Mouse (Mus musculus) kidney, postnatal 0 days (tissue): ENCODE data around the gene Sipa1l1. TPM values are rescaled to one million over a fixed set of nuclear protein-coding genes. Genes with fewer than 3 reads are reported as not detected.
A peak's percentile ranks its signal among the peaks of the same experiment; 100 is the strongest.

Experiments used
- ATAC-seq: fragments of 200-750 bp; cut with Nextera tagmentation; replicated peaks from 2 replicates; pipeline ENCODE4 v1.8.0; 2017; ENCODE audit warnings: low read depth, moderate number of reproducible peaks, moderate TSS enrichment, moderate library complexity; ENCODE audit not compliant: low FRiP score
- DNase-seq: peaks from one replicate; pipeline ENCODE4 v3.0.0-alpha.2; 2016; ENCODE audit warnings: low spot score
- H3K27ac ChIP-seq: fragments of 300-500 bp; sonication (generic); 2 replicates; pipeline ENCODE4 v1.5.1; 2014; ENCODE audit warnings: mild to moderate bottlenecking
- H3K27me3 ChIP-seq: fragments of 300-500 bp; sonication (generic); 2 replicates; pipeline ENCODE4 v1.6.1; 2014; ENCODE audit warnings: low read length, mixed read lengths; ENCODE audit not compliant: insufficient read depth
- H3K36me3 ChIP-seq: fragments of 300-500 bp; sonication (generic); 2 replicates; pipeline ENCODE4 v1.6.1; 2014; ENCODE audit warnings: low read length, mixed read lengths; ENCODE audit not compliant: insufficient read depth
- H3K4me1 ChIP-seq: fragments of 300-500 bp; sonication (generic); replicated peaks from 2 replicates; pipeline ENCODE4 v1.6.1; 2014; ENCODE audit warnings: antibody characterized with exemption, low read length, mixed read lengths; ENCODE audit not compliant: insufficient read depth
- H3K4me2 ChIP-seq: fragments of 300-500 bp; sonication (generic); 2 replicates; pipeline ENCODE4 v1.6.1; 2014; ENCODE audit warnings: mild to moderate bottlenecking, low read length, moderate library complexity, mixed read lengths
- H3K4me3 ChIP-seq: fragments of 300-500 bp; sonication (generic); replicated peaks from 2 replicates; pipeline ENCODE4 v1.5.1; 2014; ENCODE audit warnings: low read depth, low read length
- H3K9ac ChIP-seq: fragments of 300-500 bp; sonication (generic); 2 replicates; pipeline ENCODE4 v1.6.1; 2014; ENCODE audit warnings: low read depth, low read length
- H3K9me3 ChIP-seq: fragments of 300-500 bp; sonication (generic); replicated peaks from 2 replicates; pipeline ENCODE4 v1.6.1; 2016; ENCODE audit warnings: low read length, inconsistent platforms, mixed read lengths
- CTCF ChIP-seq: IDR thresholded peaks from 2 replicates; pipeline ENCODE4 v1.5.1; 2016; ENCODE audit warnings: antibody characterized with exemption, low read depth, mild to moderate bottlenecking, moderate library complexity
- WGBS: fragments of 180-500 bp; shearing (Covaris S2); extraction: QIAGEN DNeasy Blood & Tissue Kit; methylation state at CpG from one replicate; pipeline ENCODE4 v1.1.7; 2014; 5-methylcytosine and 5-hydroxymethylcytosine counted together
- polyA plus RNA-seq: library from polyadenylated mRNA; unstranded; fragments of >200 nt; fragmentation: Nextera tagmentation; extraction: Ambion mirVana; gene quantifications from 2 replicates; pipeline ENCODE4 v1.2.1, GENCODE M21; 2015

The Sipa1l1 gene
- polyA plus RNA-seq, 1 experiment from 2014 or later: 17.3 TPM

GRCm38 (mm10) chr12:82321397-82321796 is 152.3 kb downstream of the Sipa1l1 start:
- no peak overlapping the region for H3K4me2 ChIP-seq
- H3K27me3 ChIP-seq: no peaks in the 10 kb centered on the region
- no peak overlapping the region for H3K4me3 ChIP-seq
- no peak overlapping the region for H3K27ac ChIP-seq
- no peak overlapping the region for H3K9ac ChIP-seq
- 0 out of 2 replicates have a peak, but pooled peaks cover 3% of the 10 kb centered on the region for H3K4me1 ChIP-seq
- H3K9me3 ChIP-seq: no peaks in the 10 kb centered on the region
- TF ChIP-seq CTCF: no peak
- no peak for ATAC-seq
- no peaks in the 10 kb centered on the region for H3K36me3 ChIP-seq
- WGBS: 82% methylated on average over 8 of the region's 8 CpGs
- no peak for DNase-seq

GRCm38 (mm10) chr12:82321855-82322254 is 152.7 kb downstream of the Sipa1l1 start:
- Histone ChIP-seq H3K9ac (no peak overlapping the region), H3K4me3 (no peak overlapping the region), H3K27ac (no peak overlapping the region), H3K27me3 (no peaks in the 10 kb centered on the region), H3K36me3 (no peaks in the 10 kb centered on the region), H3K4me1 (0 out of 2 replicates have a peak, but pooled peaks cover 3% of the 10 kb centered on the region), H3K4me2 (no peak overlapping the region), H3K9me3 (no peaks in the 10 kb centered on the region)
- TF ChIP-seq CTCF: peak; percentile 41
- DNase-seq (no peak), ATAC-seq (no peak)
- WGBS: 92% methylated on average over 2 of the region's 2 CpGs

- Histone ChIP-seq H3K27me3 (no peaks in the 10 kb centered on the region), H3K4me2 (no peak overlapping the region), H3K9me3 (no peaks in the 10 kb centered on the region), H3K4me3 (no peak overlapping the region), H3K4me1 (0 out of 2 replicates have a peak, but pooled peaks cover 3% of the 10 kb centered on the region), H3K36me3 (no peaks in the 10 kb centered on the region), H3K27ac (no peak overlapping the region), H3K9ac (no peak overlapping the region)
- TF ChIP-seq CTCF: no peak
- DNase-seq (no peak), ATAC-seq (no peak)
- WGBS: 47% methylated on average over 7 of the region's 7 CpGs
Observed at GRCm38 (mm10) chr12:82322759-82323451, 153.8 kb downstream of the Sipa1l1 start.

- Histone ChIP-seq H3K4me1 (0 out of 2 replicates have a peak, but pooled peaks cover 3% of the 10 kb centered on the region), H3K9ac (no peak overlapping the region), H3K27ac (no peak overlapping the region), H3K4me2 (no peak overlapping the region), H3K9me3 (no peaks in the 10 kb centered on the region), H3K36me3 (no peaks in the 10 kb centered on the region), H3K4me3 (no peak overlapping the region), H3K27me3 (no peaks in the 10 kb centered on the region)
- WGBS: 83% methylated on average over 5 of the region's 5 CpGs
- DNase-seq: no peak
- no peak for TF ChIP-seq CTCF
- no peak for ATAC-seq
Observed at GRCm38 (mm10) chr12:82324621-82325020, 155.5 kb downstream of the Sipa1l1 start.

- ATAC-seq (no peak), DNase-seq (no peak)
- Histone ChIP-seq H3K4me1 (0 out of 2 replicates have a peak, but pooled peaks cover 3% of the 10 kb centered on the region), H3K36me3 (no peaks in the 10 kb centered on the region), H3K27me3 (no peaks in the 10 kb centered on the region), H3K4me3 (no peak overlapping the region), H3K9me3 (no peaks in the 10 kb centered on the region), H3K27ac (no peak overlapping the region), H3K4me2 (no peak overlapping the region), H3K9ac (no peak overlapping the region)
- TF ChIP-seq CTCF: no peak
- 87% methylated on average over 3 of the region's 3 CpGs for WGBS
Observed at GRCm38 (mm10) chr12:82325502-82325901, 156.4 kb downstream of the Sipa1l1 start.

- DNase-seq (no peak), ATAC-seq (no peak)
- no peak overlapping the region for H3K9ac ChIP-seq
- no peak overlapping the region for H3K4me2 ChIP-seq
- no peak for TF ChIP-seq CTCF
- no peaks in the 10 kb centered on the region for H3K27me3 ChIP-seq
- no peak overlapping the region for H3K27ac ChIP-seq
- 0 out of 2 replicates have a peak, but pooled peaks cover 3% of the 10 kb centered on the region for H3K4me1 ChIP-seq
- 63% methylated on average over 8 of the region's 8 CpGs for WGBS
- H3K9me3 ChIP-seq: no peaks in the 10 kb centered on the region
- H3K4me3 ChIP-seq: no peak overlapping the region
- H3K36me3 ChIP-seq: no peaks in the 10 kb centered on the region
Observed at GRCm38 (mm10) chr12:82326438-82326837, 157.3 kb downstream of the Sipa1l1 start.
